Mouse (Mus musculus): Measurements from ENCODE around the gene Pgam2. TPM values are rescaled to one million over a fixed set of nuclear protein-coding genes. Genes with fewer than 3 reads are reported as not detected.

Pgam2 gene
- total RNA-seq, 1 experiment, result 4.1 TPM

- no peak overlapping the region for H3K27ac ChIP-seq (ENCODE audit: insufficient read depth, low read depth, low read length, poor library complexity, severe bottlenecking)
- TF ChIP-seq HCFC1 (IDR thresholded peaks at IDR 0.05; ENCODE audit: borderline replicate concordance, insufficient read depth, low read length) (no peak), ZNF384 (IDR thresholded peaks at IDR 0.05; ENCODE audit: low read depth, low read length) (no peak), CHD2 (IDR thresholded peaks at IDR 0.05; ENCODE audit: low read depth, low read length) (no peak), MAFK (IDR thresholded peaks at IDR 0.05; ENCODE audit: insufficient read depth, low read depth, low read length) (no peak), ZC3H11A (IDR thresholded peaks at IDR 0.05; ENCODE audit: borderline replicate concordance, low read depth, low read length) (no peak)
- H3K36me3 ChIP-seq (ENCODE audit: control insufficient read depth, insufficient read depth, low read length, poor library complexity, severe bottlenecking), result no peaks in the 10 kb centered on the region
- H3K9me3 ChIP-seq (ENCODE audit: control insufficient read depth, insufficient read depth, low read depth, low read length), result no peaks in the 10 kb centered on the region
- H3K9ac ChIP-seq (ENCODE audit: insufficient read depth, low read depth, low read length, poor library complexity, severe bottlenecking), result no peak overlapping the region
- in situ Hi-C loops (cut with MboI; ENCODE audit: low sequenced_read_pairs in 2 of 2, unreplicated experiment in 2 of 2), result no loop called here
- no peak for DNase-seq (ENCODE audit: low read depth, low spot score)
- peaks cover 0 to 6% of the 10 kb centered on the region in 2 experiments; a peak in 2 of 4 replicates for H3K4me1 ChIP-seq (ENCODE audit: control insufficient read depth in 2 of 2, insufficient read depth in 2 of 2, low read length in 2 of 2, poor library complexity in 1 of 2)
- H3K4me3 ChIP-seq (ENCODE audit: insufficient read depth in 1 of 2, low read depth in 1 of 2, low read length in 2 of 2, poor library complexity in 1 of 2, severe bottlenecking in 1 of 2), result no peak overlapping the region
Measured at GRCm38 (mm10) chr11:5849316-5849715, 45.8 kb upstream of the Pgam2 start.

DNA sequence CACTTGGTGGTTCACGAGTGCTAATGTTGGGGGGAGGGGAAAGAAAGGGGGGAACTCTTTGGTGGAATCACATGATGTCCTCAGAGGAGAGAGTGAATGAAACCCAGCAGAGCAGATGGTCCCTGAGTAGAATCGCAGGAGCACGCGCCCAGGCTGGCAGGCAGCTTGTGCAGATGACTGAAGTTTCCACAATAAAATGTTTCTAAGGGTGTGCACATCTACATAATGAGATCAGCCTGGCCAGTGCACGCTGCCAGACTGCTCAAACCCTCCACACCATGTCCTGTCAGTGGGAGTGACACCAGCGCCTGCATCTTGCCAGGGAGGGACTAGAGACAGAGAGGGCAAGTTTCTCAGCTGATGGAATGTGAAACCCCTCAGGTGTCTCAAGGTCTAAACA is 45.2 kb upstream of the Pgam2 start:
- Histone ChIP-seq H3K9me3 (ENCODE audit: control insufficient read depth, insufficient read depth, low read depth, low read length) (no peaks in the 10 kb centered on the region), H3K27ac (ENCODE audit: insufficient read depth, low read depth, low read length, poor library complexity, severe bottlenecking) (no peak overlapping the region), H3K9ac (ENCODE audit: insufficient read depth, low read depth, low read length, poor library complexity, severe bottlenecking) (no peak overlapping the region), H3K4me3 (ENCODE audit: insufficient read depth in 1 of 2, low read depth in 1 of 2, low read length in 2 of 2, poor library complexity in 1 of 2, severe bottlenecking in 1 of 2) (no peak overlapping the region), H3K4me1 (ENCODE audit: control insufficient read depth in 2 of 2, insufficient read depth in 2 of 2, low read length in 2 of 2, poor library complexity in 1 of 2) (peaks cover 0 to 6% of the 10 kb centered on the region in 2 experiments; a peak in 2 of 4 replicates), H3K36me3 (ENCODE audit: control insufficient read depth, insufficient read depth, low read length, poor library complexity, severe bottlenecking) (no peaks in the 10 kb centered on the region)
- no peak for DNase-seq (ENCODE audit: low read depth, low spot score)
- in situ Hi-C loops (cut with MboI; ENCODE audit: low sequenced_read_pairs in 2 of 2, unreplicated experiment in 2 of 2), result no loop called here
- no peak for TF ChIP-seq HCFC1 (IDR thresholded peaks at IDR 0.05; ENCODE audit: borderline replicate concordance, insufficient read depth, low read length)
- no peak for TF ChIP-seq ZNF384 (IDR thresholded peaks at IDR 0.05; ENCODE audit: low read depth, low read length)
- no peak for TF ChIP-seq ZC3H11A (IDR thresholded peaks at IDR 0.05; ENCODE audit: borderline replicate concordance, low read depth, low read length)

DNA sequence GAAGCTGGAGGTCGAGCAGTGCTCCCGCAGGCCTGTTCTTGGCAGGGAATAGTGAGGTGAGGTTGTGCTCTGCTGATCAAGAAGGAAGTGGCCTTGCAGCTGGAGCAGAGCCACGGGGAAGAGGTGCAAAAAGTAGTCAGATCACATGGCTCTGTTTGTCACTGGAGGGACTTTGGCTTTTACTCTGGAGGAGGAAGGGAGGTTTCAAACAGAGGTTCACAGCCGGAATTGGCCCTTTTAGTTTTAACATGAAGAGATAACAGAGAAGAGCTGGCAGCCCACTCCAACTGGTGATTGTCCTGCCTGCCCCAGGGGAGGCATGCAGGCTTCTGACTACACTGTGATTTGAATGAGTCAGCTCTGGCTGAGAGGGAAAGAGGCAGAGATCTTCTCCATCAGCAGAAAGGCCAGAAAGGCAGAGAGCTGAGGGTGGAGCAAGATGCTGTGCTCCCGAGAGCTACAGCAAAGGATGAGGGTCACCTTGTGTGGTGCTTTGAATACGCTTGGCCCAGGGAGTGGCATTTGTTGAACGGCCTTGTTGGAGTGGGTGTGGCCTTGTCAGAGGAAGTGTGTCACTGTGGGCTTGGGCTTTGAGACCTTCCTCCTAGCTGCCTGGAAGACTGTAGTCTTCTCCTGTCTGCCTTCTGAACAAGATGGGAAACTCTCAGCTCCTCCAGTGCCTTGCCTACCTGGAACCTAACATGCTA is 43.3 kb upstream of the Pgam2 start:
- Histone ChIP-seq H3K4me1 (ENCODE audit: control insufficient read depth in 2 of 2, insufficient read depth in 2 of 2, low read length in 2 of 2, poor library complexity in 1 of 2) (peaks cover 0 to 6% of the 10 kb centered on the region in 2 experiments; a peak in 2 of 4 replicates), H3K27ac (ENCODE audit: insufficient read depth, low read depth, low read length, poor library complexity, severe bottlenecking) (no peak overlapping the region), H3K9ac (ENCODE audit: insufficient read depth, low read depth, low read length, poor library complexity, severe bottlenecking) (no peak overlapping the region), H3K36me3 (ENCODE audit: control insufficient read depth, insufficient read depth, low read length, poor library complexity, severe bottlenecking) (no peaks in the 10 kb centered on the region), H3K4me3 (ENCODE audit: insufficient read depth in 1 of 2, low read depth in 1 of 2, low read length in 2 of 2, poor library complexity in 1 of 2, severe bottlenecking in 1 of 2) (no peak overlapping the region), H3K9me3 (ENCODE audit: control insufficient read depth, insufficient read depth, low read depth, low read length) (peaks cover under 1% of the 10 kb centered on the region; the same call in 1 of the 2 replicates)
- no peak for TF ChIP-seq ZC3H11A (IDR thresholded peaks at IDR 0.05; ENCODE audit: borderline replicate concordance, low read depth, low read length)
- no peak for TF ChIP-seq CHD2 (IDR thresholded peaks at IDR 0.05; ENCODE audit: low read depth, low read length)
- no peak for TF ChIP-seq ZNF384 (IDR thresholded peaks at IDR 0.05; ENCODE audit: low read depth, low read length)
- TF ChIP-seq MAFK (IDR thresholded peaks at IDR 0.05; ENCODE audit: insufficient read depth, low read depth, low read length), result no peak
- no peak for TF ChIP-seq HCFC1 (IDR thresholded peaks at IDR 0.05; ENCODE audit: borderline replicate concordance, insufficient read depth, low read length)
- no peak for DNase-seq (ENCODE audit: low read depth, low spot score)
- in situ Hi-C loops (cut with MboI; ENCODE audit: low sequenced_read_pairs in 2 of 2, unreplicated experiment in 2 of 2), result no loop called here

- DNase-seq (ENCODE audit: low read depth, low spot score), result no peak
- H3K36me3 ChIP-seq (ENCODE audit: control insufficient read depth, insufficient read depth, low read length, poor library complexity, severe bottlenecking), result no peaks in the 10 kb centered on the region
- no peak overlapping the region for H3K9ac ChIP-seq (ENCODE audit: insufficient read depth, low read depth, low read length, poor library complexity, severe bottlenecking)
- H3K27ac ChIP-seq (ENCODE audit: insufficient read depth, low read depth, low read length, poor library complexity, severe bottlenecking), result no peak overlapping the region
- in situ Hi-C loops (cut with MboI; ENCODE audit: low sequenced_read_pairs in 2 of 2, unreplicated experiment in 2 of 2), result no loop called here
- peaks cover 0 to 2% of the 10 kb centered on the region in 2 experiments; a peak in 1 of 4 replicates for H3K4me1 ChIP-seq (ENCODE audit: control insufficient read depth in 2 of 2, insufficient read depth in 2 of 2, low read length in 2 of 2, poor library complexity in 1 of 2)
- TF ChIP-seq HCFC1 (IDR thresholded peaks at IDR 0.05; ENCODE audit: borderline replicate concordance, insufficient read depth, low read length) (no peak), CHD2 (IDR thresholded peaks at IDR 0.05; ENCODE audit: low read depth, low read length) (no peak), ZNF384 (IDR thresholded peaks at IDR 0.05; ENCODE audit: low read depth, low read length) (no peak), ZC3H11A (IDR thresholded peaks at IDR 0.05; ENCODE audit: borderline replicate concordance, low read depth, low read length) (no peak), MAFK (IDR thresholded peaks at IDR 0.05; ENCODE audit: insufficient read depth, low read depth, low read length) (no peak)
- peaks cover 4% of the 10 kb centered on the region for H3K9me3 ChIP-seq (ENCODE audit: control insufficient read depth, insufficient read depth, low read depth, low read length)
- no peak overlapping the region for H3K4me3 ChIP-seq (ENCODE audit: insufficient read depth in 1 of 2, low read depth in 1 of 2, low read length in 2 of 2, poor library complexity in 1 of 2, severe bottlenecking in 1 of 2)
Measured at GRCm38 (mm10) chr11:5843131-5843530, 39.6 kb upstream of the Pgam2 start.
